Comparison of ENCODE assay signal across 7 mouse cellular contexts in genomic region chr11:75133391-75133790, GRCm38 (mm10). TPM values are rescaled to one million over a fixed set of nuclear protein-coding genes. Genes with fewer than 3 reads are reported as not detected.
DNase-seq lines count a peak whose midpoint lies in the region; ATAC-seq and TF ChIP-seq lines count a peak whose summit lies in the region.

No protein-coding gene starts in this region.

- no peaks in the 10 kb centered on the region for H3K9me3 ChIP-seq in hindbrain, embryonic 13.5 days
- no peaks in the 10 kb centered on the region for H3K9me3 ChIP-seq in hindbrain, embryonic 10.5 days
- no peaks in the 10 kb centered on the region for H3K9me3 ChIP-seq in hindbrain, postnatal 0 days (ENCODE audit: low read length)

- H3K4me3 ChIP-seq in hindbrain, embryonic 13.5 days = no peak overlapping the region
- H3K4me3 ChIP-seq in hindbrain, embryonic 10.5 days = no peak overlapping the region
- no peak overlapping the region for H3K4me3 ChIP-seq in cerebellum, adult 2 months (replicated peaks; ENCODE audit: insufficient read depth, low read depth, low read length)
- H3K4me3 ChIP-seq in hindbrain, postnatal 0 days (ENCODE audit: low read length) = no peak overlapping the region

- H3K36me3 ChIP-seq in hindbrain, embryonic 13.5 days = no peaks in the 10 kb centered on the region
- H3K36me3 ChIP-seq in hindbrain, embryonic 10.5 days = peaks cover 10% of the 10 kb centered on the region
- no peaks in the 10 kb centered on the region; the same call in 1 of the 2 replicates for H3K36me3 ChIP-seq in hindbrain, postnatal 0 days (ENCODE audit: insufficient read depth, low read length)

- DNase-seq in hindbrain, embryonic 10.5 days (ENCODE audit: low spot score) = no peak
- peak; percentile 74 for DNase-seq in brain, adult 2 months (ENCODE audit: low read depth, low spot score)
- DNase-seq in cerebellum, adult 2 months = peak; percentile 61 to 72
- DNase-seq in hindbrain, postnatal 0 days (ENCODE audit: low spot score) = no peak
- no peak for DNase-seq in frontal cortex, postnatal 25 days (ENCODE audit: low spot score in 2 of 2)

- TF ChIP-seq CTCF in cerebellum, adult 2 months (IDR thresholded peaks at IDR 0.05; ENCODE audit: borderline replicate concordance, insufficient read depth, low read depth, low read length) = no peak
- TF ChIP-seq CTCF in hindbrain, postnatal 0 days (IDR thresholded peaks at IDR 0.05; ENCODE audit: low read depth) = no peak

- WGBS in hindbrain, embryonic 13.5 days = 93% methylated on average over 5 of the region's 5 CpGs
- WGBS in hindbrain, embryonic 10.5 days = 94% methylated on average over 5 of the region's 5 CpGs
- 35% methylated on average over 5 of the region's 5 CpGs for WGBS in cerebellum, adult 2 months
- 82% methylated on average over 5 of the region's 5 CpGs for WGBS in hindbrain, postnatal 0 days

- no peak overlapping the region for H3K4me2 ChIP-seq in hindbrain, embryonic 13.5 days
- no peak overlapping the region for H3K4me2 ChIP-seq in hindbrain, postnatal 0 days (ENCODE audit: low read depth, low read length)

- ATAC-seq in hindbrain, embryonic 13.5 days (ENCODE audit: low FRiP score) = no peak
- ATAC-seq in hindbrain, postnatal 0 days = no peak
- no peak for ATAC-seq in monocyte, adult 5-6 weeks (replicated peaks; ENCODE audit: insufficient number of reproducible peaks, low FRiP score, low TSS enrichment, poor library complexity, severe bottlenecking)

- no peaks in the 10 kb centered on the region for H3K27me3 ChIP-seq in hindbrain, embryonic 13.5 days
- no peaks in the 10 kb centered on the region for H3K27me3 ChIP-seq in hindbrain, embryonic 10.5 days (ENCODE audit: insufficient read depth, poor library complexity, severe bottlenecking)
- H3K27me3 ChIP-seq in cerebellum, adult 2 months (ENCODE audit: control insufficient read depth, insufficient read depth, low read length) = no peaks in the 10 kb centered on the region
- H3K27me3 ChIP-seq in hindbrain, postnatal 0 days (ENCODE audit: insufficient read depth, low read length) = no peaks in the 10 kb centered on the region

- peak overlapping the region; percentile 84 for H3K27ac ChIP-seq in hindbrain, embryonic 13.5 days
- no peak overlapping the region for H3K27ac ChIP-seq in hindbrain, embryonic 10.5 days
- H3K27ac ChIP-seq in cerebellum, adult 2 months (ENCODE audit: insufficient read depth, low read length) = peak overlapping the region; percentile 55; the same call in 1 of the 2 replicates
- peak overlapping the region; percentile 62; the same call in 1 of the 2 replicates for H3K27ac ChIP-seq in hindbrain, postnatal 0 days

- H3K4me1 ChIP-seq in hindbrain, embryonic 13.5 days (replicated peaks) = peaks cover 37% of the 10 kb centered on the region
- H3K4me1 ChIP-seq in hindbrain, embryonic 10.5 days (replicated peaks) = peaks cover 20% of the 10 kb centered on the region
- H3K4me1 ChIP-seq in cerebellum, adult 2 months (ENCODE audit: control insufficient read depth, insufficient read depth, low read length) = peaks cover 28% of the 10 kb centered on the region
- H3K4me1 ChIP-seq in hindbrain, postnatal 0 days (ENCODE audit: insufficient read depth, low read length) = peaks cover 20% of the 10 kb centered on the region

- 0 out of 2 replicates have a peak overlapping the region, but pooled peaks have one; percentile 20 for H3K9ac ChIP-seq in hindbrain, embryonic 13.5 days
- no peak overlapping the region for H3K9ac ChIP-seq in hindbrain, postnatal 0 days (replicated peaks; ENCODE audit: low read length)

- no peak for TF ChIP-seq POLR2A in cerebellum, adult 2 months (IDR thresholded peaks at IDR 0.05; ENCODE audit: borderline replicate concordance, insufficient read depth, low read length)

RNA-seq across cellular contexts. Expression of gene Hic1, which starts 35.9 kb away (rescaled TPM):
- polyA plus RNA-seq in hindbrain, embryonic 13.5 days (2015; fragmentation: Nextera tagmentation; extraction: Ambion mirVana) = 3.4 TPM in 2 replicates
- polyA plus RNA-seq in hindbrain, embryonic 10.5 days (2016; fragmentation: Nextera tagmentation; extraction: Ambion mirVana) = 0.15 and 0.52 TPM in 2 replicates
- 3.0 and 3.7 TPM in 2 replicates for polyA plus RNA-seq in cerebellum, adult 2 months (2012; rRNA removed)
- total RNA-seq in hindbrain, postnatal 0 days (2014; rRNA removed) = 8.5 and 12.9 TPM in 2 replicates
- polyA plus RNA-seq in hindbrain, postnatal 0 days (2015; fragmentation: Nextera tagmentation; extraction: Ambion mirVana) = 1.7 TPM in 2 replicates
- 0.11 to 0.95 TPM (median 0.78 TPM) in 3 replicates for total RNA-seq in monocyte, adult 5-6 weeks (2017)

RNA-seq across cellular contexts. Expression of gene Ovca2, which starts 45.2 kb away (rescaled TPM):
- polyA plus RNA-seq in hindbrain, embryonic 13.5 days (2015; fragmentation: Nextera tagmentation; extraction: Ambion mirVana) = 17.0 and 18.2 TPM in 2 replicates
- 27.6 and 33.1 TPM in 2 replicates for polyA plus RNA-seq in hindbrain, embryonic 10.5 days (2016; fragmentation: Nextera tagmentation; extraction: Ambion mirVana)
- polyA plus RNA-seq in cerebellum, adult 2 months (2012; rRNA removed) = 15.3 and 16.3 TPM in 2 replicates
- total RNA-seq in hindbrain, postnatal 0 days (2014; rRNA removed) = 11.0 and 17.6 TPM in 2 replicates
- 11.7 and 15.7 TPM in 2 replicates for polyA plus RNA-seq in hindbrain, postnatal 0 days (2015; fragmentation: Nextera tagmentation; extraction: Ambion mirVana)
- total RNA-seq in monocyte, adult 5-6 weeks (2017) = 8.5 to 15.8 TPM (median 9.5 TPM) in 3 replicates

RNA-seq across cellular contexts. Expression of gene Dph1, which starts 57.6 kb away (rescaled TPM):
- 14.4 and 15.5 TPM in 2 replicates for polyA plus RNA-seq in hindbrain, embryonic 13.5 days (2015; fragmentation: Nextera tagmentation; extraction: Ambion mirVana)
- 23.2 and 24.2 TPM in 2 replicates for polyA plus RNA-seq in hindbrain, embryonic 10.5 days (2016; fragmentation: Nextera tagmentation; extraction: Ambion mirVana)
- 18.6 and 19.3 TPM in 2 replicates for polyA plus RNA-seq in cerebellum, adult 2 months (2012; rRNA removed)
- 31.3 and 39.2 TPM in 2 replicates for total RNA-seq in hindbrain, postnatal 0 days (2014; rRNA removed)
- 13.5 and 13.6 TPM in 2 replicates for polyA plus RNA-seq in hindbrain, postnatal 0 days (2015; fragmentation: Nextera tagmentation; extraction: Ambion mirVana)
- total RNA-seq in monocyte, adult 5-6 weeks (2017) = 3.0 to 22.9 TPM (median 3.2 TPM) in 3 replicates

Comparison
In these comparisons a context has a peak if more than half of its experiments do, and no peak if none do; other contexts are left out.
1. DNase-seq: peak in brain, adult 2 months (single experiment) and cerebellum, adult 2 months (2 of 2); none in hindbrain, embryonic 10.5 days (single experiment), hindbrain, postnatal 0 days (single experiment) and frontal cortex, postnatal 25 days (0 of 2).